Mouse (Mus musculus) left cerebral cortex, adult 2 months (tissue): ENCODE data around the gene Brd1. TPM values are rescaled to one million over a fixed set of nuclear protein-coding genes. Genes with fewer than 3 reads are reported as not detected.
"Not testable (repeated sequence)": the region's sequence is repeated elsewhere in the genome, so short reads cannot be mapped to it uniquely, and the experiment has no call there.

Source experiments
- DNase-seq, 2 experiments: peaks; one replicate each; pipeline ENCODE4 v3.0.0; 2021 to 2022; ENCODE audit warnings: low spot score in 2 of 2, mixed read lengths in 1 of 2; ENCODE audit errors: extremely low spot score in 1 of 2
- H3K27ac ChIP-seq: fragments of 200-600 bp; 2 replicates; pipeline ENCODE4 v1.8.1; 2022
- H3K4me3 ChIP-seq: fragments of 200-600 bp; 2 replicates; pipeline ENCODE4 v1.8.1; 2022
- CTCF ChIP-seq: fragments of 200-600 bp; IDR thresholded peaks from 2 replicates; pipeline ENCODE4 v1.8.1; 2022; ENCODE audit warnings: antibody characterized with exemption, mild to moderate bottlenecking, moderate library complexity
- intact Hi-C: fragments of 180-260 bp; cut with DNase I; formaldehyde crosslinking; loops from one replicate; pipeline ENCODE4 v1.15.1; 2025
- total RNA-seq, 2 experiments: library from RNA; stranded (reverse); gene quantifications; 2 replicates each; pipeline ENCODE4 v1.2.3; 2021

Gene Brd1
- total RNA-seq, 2 experiments from 2014 or later, result 54.5 to 57.8 TPM

DNA sequence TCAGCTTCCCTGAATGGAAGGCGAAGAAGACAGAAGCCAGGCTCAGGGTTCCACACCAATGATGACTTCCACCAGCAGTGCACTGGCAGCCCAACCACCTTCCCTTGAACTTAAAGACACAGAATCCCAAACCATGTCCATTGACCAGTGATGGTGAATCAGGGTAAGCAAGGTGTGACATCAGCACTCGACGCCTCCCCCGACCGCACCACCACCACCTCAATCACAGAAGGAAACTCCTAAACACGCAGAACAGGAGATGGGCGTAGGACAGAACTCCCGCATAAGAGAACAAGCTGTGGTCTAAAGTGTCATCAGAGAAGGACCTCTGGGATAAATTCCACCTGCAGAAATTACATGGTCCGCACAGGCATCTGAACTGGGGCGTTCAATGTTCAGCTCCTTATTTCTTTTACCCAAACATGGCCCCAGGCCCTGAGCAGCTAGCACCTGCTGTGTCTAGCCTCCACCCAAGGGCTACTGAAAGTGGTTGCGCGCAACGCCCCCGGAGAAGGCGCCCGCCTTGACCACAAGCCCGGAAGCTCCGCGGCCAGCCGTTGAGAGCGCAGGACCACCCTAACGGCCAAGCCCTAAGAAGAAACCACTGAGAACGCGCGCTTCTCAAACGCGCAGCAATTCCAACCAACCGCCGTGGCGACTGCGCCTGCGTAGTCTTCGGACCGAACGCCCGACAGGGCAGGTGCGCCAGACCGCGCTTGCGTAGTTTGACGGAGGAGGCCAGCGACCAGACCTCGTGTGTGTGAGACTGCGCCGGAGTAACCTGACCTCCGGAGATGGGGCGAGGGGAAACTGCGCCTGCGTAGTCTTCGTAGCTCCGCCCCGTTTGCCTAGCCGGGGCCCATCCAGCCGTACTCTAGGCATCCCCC is 16.9 kb upstream of the Brd1 start:
- no peak for TF ChIP-seq CTCF
- intact Hi-C loops, result loop anchor here (2.0 to 5.0 kb wide), 2 partner anchors 16 to 66 kb away; partner anchors contain the start of genes Alg12, Brd1 and Creld2
- Histone ChIP-seq H3K4me3 (peak overlapping the region; percentile 51), H3K27ac (peak overlapping the region; percentile 85)
- DNase-seq, result peak; percentile 98 to 99

DNA sequence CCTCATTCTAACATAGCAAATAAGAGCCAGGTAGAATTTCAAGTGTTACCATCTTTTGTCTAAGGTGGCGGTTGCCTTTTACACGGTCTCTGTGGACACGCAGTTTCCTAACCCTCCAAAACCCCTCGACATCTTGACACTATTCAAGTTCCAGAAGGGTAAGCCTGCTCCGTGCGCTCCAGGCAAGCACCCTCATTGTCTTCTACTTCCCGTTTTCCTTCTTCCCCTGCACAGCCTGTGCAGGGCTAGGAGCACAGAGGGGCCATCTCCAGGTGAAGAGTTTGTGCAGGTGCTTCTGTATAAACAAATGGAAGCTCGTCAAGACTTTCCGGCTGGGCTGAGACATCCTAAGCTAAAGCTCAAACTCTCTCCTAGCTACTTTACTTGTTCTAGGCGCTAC is 16.0 kb upstream of the Brd1 start:
- DNase-seq, result no peak
- H3K4me3 ChIP-seq, result no peak overlapping the region
- TF ChIP-seq CTCF, result no peak
- intact Hi-C loops, result loop anchor here (2.0 to 5.0 kb wide), 2 partner anchors 15 to 67 kb away; partner anchors contain the start of genes Alg12, Brd1 and Creld2
- H3K27ac ChIP-seq, result no peak overlapping the region

DNA sequence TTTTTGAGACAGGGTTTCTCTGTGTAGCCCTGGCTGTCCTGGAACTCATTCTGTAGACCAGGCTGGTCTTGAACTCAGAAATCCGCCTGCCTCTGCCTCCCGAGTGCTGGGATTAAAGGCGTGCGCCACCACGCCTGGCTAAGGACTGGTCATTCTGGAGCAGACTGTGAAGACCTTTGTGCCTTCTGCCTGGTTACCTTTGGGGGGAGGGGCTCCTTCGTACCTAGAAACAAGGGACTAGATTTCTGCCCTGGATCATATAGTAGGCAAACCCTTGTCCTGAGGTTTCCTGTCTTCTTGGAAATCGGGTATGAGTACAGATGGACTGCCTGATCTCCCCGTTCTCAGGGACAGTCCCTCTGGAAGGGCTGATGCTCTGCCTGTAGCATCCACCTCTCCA is 15.6 kb upstream of the Brd1 start:
- DNase-seq, H3K27ac ChIP-seq, H3K4me3 ChIP-seq: not testable (repeated sequence)
- intact Hi-C loops, result loop anchor here (2.0 to 5.0 kb wide), 2 partner anchors 15 to 68 kb away; partner anchors contain the start of genes Alg12, Brd1 and Creld2

DNA sequence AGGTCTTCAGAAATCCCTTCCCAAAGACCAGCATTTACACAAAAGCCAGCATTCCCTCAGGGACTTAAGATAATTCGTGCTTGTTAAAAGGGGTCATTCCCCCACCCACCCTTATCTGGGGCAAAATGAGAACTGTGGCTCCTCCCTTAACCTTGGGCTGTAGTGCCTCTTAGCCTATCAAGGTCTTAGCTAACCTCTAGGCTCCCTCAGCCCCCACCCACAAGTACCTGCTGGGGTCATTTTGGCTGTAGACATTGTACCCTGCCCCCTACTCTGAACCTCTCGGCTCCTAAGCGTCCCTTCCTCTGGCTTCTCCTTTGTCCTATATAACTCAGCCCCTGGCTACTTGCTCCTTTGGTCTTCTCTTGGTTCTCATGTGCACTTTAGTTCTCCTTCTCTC is 11.9 kb upstream of the Brd1 start:
- no peak for DNase-seq
- Histone ChIP-seq H3K27ac (no peak overlapping the region), H3K4me3 (no peak overlapping the region)
- intact Hi-C loops, result no loop called here
- no peak for TF ChIP-seq CTCF

DNA sequence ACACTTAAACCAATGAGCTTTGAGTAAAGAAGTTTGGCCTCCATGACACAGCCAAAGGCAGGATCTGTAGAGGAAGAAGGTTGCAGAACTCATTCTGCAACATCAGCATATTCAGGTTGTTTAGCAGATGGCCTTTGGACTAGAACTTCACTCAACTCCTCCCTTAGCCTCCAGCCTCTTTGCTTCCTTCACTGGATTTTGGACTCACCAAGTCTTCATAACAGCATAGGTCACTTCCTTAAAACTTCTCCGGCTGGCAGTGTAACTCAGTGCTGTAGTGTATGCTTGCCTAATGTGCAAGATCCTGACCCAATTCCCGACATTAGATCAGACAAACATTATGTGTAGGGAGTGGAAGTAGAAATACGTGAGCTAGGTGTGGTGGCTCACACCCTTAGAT is 11.3 kb upstream of the Brd1 start:
- intact Hi-C loops, result no loop called here
- Histone ChIP-seq H3K27ac (no peak overlapping the region), H3K4me3 (no peak overlapping the region)
- no peak for DNase-seq
- TF ChIP-seq CTCF, result no peak

DNA sequence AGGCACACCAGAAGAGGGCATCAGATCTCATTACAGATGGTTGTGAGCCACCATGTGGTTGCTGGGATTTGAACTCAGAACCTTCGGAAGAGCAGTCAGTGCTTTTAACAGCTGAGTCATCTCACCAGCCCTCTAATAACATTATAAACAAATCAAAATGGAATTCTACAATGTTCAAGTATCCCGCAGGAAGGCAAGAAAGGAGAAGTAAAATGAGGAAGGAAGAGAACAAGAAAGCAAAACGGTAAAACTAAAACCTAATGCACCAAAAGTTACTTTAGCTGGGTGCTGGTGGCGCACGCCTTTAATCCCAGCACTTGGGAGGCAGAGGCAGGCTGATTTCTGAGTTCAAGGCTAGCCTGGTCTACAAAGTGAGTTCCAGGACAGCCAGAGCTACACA is 9.3 kb upstream of the Brd1 start:
- intact Hi-C loops, H3K27ac ChIP-seq, H3K4me3 ChIP-seq, DNase-seq: not testable (repeated sequence)

DNA sequence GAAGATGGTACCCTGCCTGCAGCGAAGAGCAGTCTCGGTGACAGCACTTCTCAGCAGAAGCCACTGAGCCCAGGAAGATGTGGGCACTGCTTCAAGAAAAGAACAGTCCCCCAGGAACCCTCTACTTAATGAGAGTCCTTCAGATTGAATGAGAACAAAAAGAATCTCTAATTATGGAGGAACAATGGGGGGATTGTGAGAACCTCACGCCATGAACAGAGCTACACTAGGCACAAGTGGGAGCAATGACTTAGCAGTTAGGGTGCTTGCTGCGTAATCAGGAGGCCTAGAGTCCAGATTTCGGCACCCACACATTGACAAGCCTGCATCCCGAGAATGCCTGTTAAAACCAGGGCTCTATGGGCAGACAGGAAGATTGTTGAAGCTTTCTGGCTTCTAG is 7.3 kb upstream of the Brd1 start:
- intact Hi-C loops, result no loop called here
- TF ChIP-seq CTCF, result no peak
- no peak overlapping the region for H3K4me3 ChIP-seq
- no peak overlapping the region for H3K27ac ChIP-seq
- DNase-seq, result no peak

DNA sequence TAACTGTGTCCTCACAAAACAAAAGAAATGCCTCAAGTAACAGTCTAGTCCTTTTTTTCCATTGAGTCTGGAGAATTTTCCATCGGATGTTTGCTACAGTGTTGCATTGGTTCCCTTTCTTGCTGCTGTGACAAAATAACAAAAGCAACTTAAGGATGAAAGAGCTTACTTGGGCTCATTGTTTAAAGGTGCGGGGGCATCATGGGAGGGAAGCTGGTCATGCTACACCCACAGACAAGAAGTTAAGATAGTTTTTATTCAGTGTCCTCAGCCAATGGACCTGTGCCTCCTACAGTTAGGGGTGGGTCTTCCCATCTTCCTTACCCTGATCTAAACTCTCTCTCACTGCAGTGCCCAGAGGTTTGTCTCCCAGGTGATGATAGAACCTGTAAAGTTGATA is 4.4 kb upstream of the Brd1 start:
- no peak for TF ChIP-seq CTCF
- H3K27ac ChIP-seq, result no peak overlapping the region
- intact Hi-C loops, result no loop called here
- no peak overlapping the region for H3K4me3 ChIP-seq
- no peak for DNase-seq

DNA sequence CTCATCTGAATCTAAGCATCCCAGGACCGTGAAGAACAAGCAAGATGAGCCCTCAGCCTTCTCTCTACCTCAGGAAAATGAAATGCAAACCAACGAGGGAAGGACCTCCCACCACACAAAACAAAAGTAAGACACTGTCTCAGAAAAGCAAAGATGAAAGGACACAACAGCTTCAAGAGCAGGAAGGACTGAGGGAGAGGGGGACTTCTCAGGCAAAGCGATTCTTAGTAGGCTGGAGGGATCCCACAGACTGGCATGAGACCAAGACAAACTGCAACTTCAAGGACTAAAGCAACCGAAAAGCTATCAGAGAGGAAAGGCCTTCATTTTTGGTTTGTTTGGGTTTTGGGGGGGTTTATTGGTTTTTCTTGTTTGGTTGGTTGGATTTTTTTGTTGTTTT is 2.1 kb upstream of the Brd1 start:
- no peak overlapping the region for H3K4me3 ChIP-seq
- no peak for DNase-seq
- intact Hi-C loops, result no loop called here
- TF ChIP-seq CTCF, result no peak
- no peak overlapping the region for H3K27ac ChIP-seq

DNA sequence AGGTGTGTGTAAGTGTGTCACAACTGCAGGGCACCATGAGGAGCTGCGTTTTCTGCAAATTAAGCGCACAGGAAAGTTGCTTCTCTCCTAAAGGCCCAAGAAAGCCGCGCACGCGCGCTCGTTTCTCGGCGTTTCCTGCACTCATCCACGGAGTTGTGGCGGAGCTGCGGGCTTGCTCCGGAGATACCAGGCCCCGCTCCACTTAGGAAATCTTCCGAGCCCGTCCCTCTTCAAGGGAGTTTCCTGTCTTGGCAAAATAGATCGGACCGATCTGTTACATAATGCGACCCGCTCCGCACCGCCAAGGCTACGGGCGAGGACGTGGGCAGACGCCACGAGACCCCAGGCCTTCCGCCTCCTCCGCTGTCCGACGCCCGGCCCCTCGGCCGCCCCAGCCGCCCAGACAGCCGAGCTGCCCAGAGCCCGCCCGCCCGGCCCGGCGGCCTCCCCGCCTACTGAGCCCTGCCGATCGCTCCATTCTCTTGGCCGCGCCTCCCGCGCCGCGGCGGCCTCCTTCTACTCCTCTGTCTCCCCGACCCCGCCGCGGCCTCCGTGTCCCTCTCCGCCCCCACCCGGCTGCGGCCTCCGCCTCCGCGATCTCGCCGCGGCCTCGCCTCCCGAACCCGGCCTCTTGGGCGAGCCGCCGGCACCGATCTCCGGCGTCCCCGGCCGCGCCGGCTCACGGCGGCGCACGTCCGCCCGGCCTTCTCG is 837 bp downstream of the Brd1 start:
- DNase-seq, result peak; percentile 54 to 66
- intact Hi-C loops, result no loop called here
- peak overlapping the region; percentile 85 for H3K27ac ChIP-seq
- peak overlapping the region; percentile 95 for H3K4me3 ChIP-seq
- TF ChIP-seq CTCF, result no peak

DNA sequence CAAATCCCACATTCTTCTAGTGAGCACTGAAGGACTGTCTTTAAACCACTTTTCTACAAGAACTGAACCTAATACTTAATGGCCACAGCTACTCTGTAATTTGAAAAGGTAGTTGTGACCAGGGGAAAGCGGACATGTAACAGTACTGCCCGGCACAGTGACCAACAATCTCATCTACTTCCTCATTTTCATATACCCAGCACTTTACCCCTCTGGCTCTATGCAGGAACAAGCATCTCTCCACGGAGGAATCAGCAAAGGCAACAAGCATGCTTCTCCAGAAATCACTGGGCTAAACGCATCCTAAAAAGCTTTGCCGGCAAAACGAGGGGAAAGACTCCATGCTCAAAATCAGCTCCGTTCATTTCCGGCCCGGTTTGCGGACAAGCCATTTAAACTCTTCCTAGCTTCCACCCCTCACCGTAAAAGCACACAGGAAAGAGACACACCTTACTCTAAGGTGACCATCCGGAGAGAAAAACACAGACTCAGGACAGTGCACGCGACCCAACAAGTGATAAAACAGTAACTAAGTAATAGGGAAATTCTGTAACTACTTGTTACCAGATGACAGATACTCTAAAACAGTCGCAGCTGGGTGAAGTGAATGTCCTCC is 1.5 kb downstream of the Brd1 start:
- intact Hi-C loops, result no loop called here
- H3K27ac ChIP-seq, result peak overlapping the region; percentile 85
- H3K4me3 ChIP-seq, result peak overlapping the region; percentile 95
- DNase-seq, result no peak
- no peak for TF ChIP-seq CTCF

DNA sequence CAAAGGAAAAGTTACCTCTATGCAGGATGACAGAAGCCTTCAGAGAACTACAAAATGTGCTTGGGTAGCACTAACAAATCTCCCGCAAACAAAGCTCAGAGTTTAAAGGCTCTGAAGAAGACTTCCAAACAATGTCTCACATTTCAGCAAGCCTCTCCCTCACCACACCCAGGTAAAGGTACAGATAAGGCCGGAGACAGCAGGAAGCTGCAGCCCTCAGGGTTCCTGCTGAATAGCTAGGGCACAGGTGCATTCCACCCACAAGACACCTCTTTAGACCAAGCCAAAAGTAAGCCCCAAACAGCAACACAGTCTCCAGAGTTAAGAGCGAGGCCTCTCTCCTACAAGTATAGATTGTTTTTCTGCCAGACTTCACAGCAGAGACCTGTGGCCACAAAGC is 3.3 kb downstream of the Brd1 start:
- no peak overlapping the region for H3K27ac ChIP-seq
- no peak for DNase-seq
- H3K4me3 ChIP-seq, result no peak overlapping the region
- intact Hi-C loops, result no loop called here
- no peak for TF ChIP-seq CTCF
